Mouse (Mus musculus): Measurements from ENCODE around the gene Tom1l1. TPM values are rescaled to one million over a fixed set of nuclear protein-coding genes. Genes with fewer than 3 reads are reported as not detected.

The Tom1l1 gene
- polyA plus RNA-seq (2012; rRNA removed) = 2.7 and 3.1 TPM in 2 replicates

DNA sequence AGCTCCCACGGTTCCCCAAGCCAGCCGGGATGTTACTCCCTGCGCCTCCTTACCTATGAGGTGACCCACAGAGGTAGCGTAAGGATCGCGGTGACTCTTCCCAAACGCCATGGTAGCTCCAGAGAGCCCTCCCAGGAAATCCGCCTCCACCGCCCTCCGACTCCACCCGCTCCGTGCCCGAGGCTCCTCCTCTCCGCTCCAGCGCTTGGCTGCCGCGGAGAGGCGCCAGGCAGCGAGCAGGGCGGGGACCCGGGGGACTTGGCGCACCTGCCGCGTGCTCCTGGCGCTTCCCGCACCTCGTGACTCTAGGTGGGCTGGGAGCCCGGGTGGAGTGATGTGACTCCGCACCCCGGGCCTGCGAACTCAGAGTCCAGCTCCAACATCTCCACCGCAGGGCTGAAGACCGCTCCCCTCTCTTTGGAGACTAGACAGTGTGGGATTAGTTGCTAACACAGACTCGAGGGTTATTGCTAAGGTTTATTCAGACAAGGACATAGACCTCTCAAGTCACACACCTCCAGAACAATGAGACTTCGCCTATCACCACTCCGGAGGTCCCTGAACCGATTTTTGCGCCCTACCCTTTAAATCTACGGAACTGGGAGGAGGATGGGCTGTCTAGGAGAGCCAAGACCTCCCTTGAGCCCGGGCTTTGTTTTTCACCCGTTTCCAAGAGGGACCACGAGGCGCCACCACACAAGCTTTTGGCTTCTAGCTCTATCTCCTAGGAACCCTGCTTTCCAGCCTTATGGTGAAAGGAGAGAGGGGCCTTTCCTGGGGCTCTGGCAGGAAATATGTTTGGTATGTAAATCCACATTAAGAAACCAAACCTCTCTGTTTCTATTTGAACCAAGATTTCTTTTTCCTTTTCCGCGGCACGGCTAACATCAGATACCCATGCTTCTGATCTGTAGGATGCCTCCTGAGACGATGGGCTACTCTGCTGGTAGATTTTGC is at the start of gene Tom1l1:
Gene Tom1l1 (minus strand): TSS at position 907 of the 957 bp plus-strand sequence.

DNA sequence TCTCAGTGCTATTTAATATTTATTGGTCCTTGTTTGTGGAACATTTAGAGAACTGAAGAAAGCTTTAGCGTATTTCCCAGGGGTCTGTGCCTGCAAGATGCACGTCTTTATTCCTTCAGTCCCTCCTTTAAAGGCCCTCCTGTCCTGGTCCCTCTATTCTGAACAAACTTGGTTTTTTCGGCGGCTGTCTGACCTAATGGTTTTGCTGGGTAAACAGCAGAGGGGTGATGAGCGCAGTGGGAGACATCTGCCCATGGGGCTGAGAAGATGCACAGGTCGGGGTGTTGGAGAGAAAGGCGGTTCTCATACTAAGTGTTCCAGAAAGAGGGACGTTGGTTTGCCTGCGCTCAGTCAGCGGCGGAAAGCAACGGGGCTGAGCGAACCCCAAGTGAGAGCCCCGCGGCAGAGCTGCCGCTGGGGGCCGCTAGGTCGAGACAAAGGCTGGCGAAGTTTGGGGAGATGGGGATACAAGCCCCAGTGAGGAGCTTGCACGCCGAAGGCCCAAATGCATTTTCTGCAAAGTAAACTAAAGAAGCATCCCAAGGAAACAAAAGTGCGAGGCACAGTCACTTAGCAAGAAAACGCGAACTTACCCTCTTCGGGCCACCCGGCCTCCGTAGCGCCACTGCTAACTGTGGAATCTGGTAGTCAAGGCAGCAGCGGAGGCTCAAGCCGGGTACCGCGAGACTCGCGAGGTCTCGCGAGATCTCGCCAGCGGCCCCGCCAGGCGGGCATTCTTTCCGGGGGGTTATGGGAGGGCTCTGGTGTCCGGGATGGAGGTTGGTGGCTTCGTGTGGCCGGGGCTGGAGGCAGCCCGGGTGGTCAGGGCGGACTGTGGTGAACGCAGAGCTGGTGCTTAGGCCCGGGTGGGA is 50.5 kb downstream of the Tom1l1 start, which contains the start of the genes Stxbp4 and Cox11:
Gene Stxbp4 (minus strand): TSS at position 645 of the 872 bp plus-strand sequence.
Gene Cox11 (plus strand): TSS at position 734 of the 872 bp plus-strand sequence.

Other genes starting within 250 kb of the Tom1l1 start
- gene Stxbp4, start 50.3 kb downstream of the Tom1l1 start, polyA plus RNA-seq (2012; rRNA removed) = 0.32 and 0.45 TPM in 2 replicates
- gene Cox11, start 50.2 kb downstream of the Tom1l1 start, polyA plus RNA-seq (2012; rRNA removed) = 8.2 and 15.6 TPM in 2 replicates